Mouse (Mus musculus) pancreas, adult 10 weeks (tissue): ENCODE results near the gene Aox4. TPM values are rescaled to one million over a fixed set of nuclear protein-coding genes. Genes with fewer than 3 reads are reported as not detected.

Experiments used
- polyA plus RNA-seq: library from polyadenylated mRNA; stranded (reverse); fragments of 350-450 nt; fragmentation: Illumina TruSeq; extraction: RNeasy Lipid Tissue Mini Kit (QIAGEN cat#74804); gene quantifications from one replicate; pipeline ENCODE4 v1.2.3, GENCODE M21; 2015; ENCODE audit warnings: low read depth, low replicate concordance; ENCODE audit not compliant: insufficient read depth

Aox4 gene
- polyA plus RNA-seq: not detected

DNA sequence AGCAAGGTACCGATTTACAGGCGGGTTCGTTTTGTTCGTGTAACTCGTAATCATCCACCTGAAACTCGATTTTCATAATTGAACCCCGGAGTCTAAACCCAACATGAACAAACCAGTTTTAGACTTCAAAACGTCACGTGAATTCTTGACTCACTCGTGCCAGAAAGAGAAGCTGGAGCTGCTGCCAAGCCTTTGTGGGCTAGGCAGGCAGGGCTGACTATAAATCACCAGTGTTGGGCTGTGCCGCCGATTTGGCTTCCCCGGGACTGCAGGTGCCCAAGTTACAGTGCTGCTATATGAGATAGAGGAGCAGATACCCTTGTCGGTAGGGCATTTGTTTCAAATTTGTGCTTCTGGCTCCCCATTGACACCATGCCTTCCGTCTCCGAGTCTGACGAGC is at the start of gene Aox4:
Gene Aox4, plus strand, starts transcription at position 195 of the 400 bp plus-strand sequence.

GRCm38 (mm10) chr1:58278026-58278425 is 67.8 kb downstream of the Aox4 start, which contains the start of gene Aox2:
Aox2 (plus strand) TSS chr1:58278326.

Other genes starting within 250 kb of the Aox4 start
- gene Sgo2a, start 214.4 kb upstream of the Aox4 start, polyA plus RNA-seq: not detected
- 5.6 TPM for gene Kctd18, start 191.4 kb upstream of the Aox4 start, polyA plus RNA-seq
- 1.9 TPM for gene Aox1, start 180.5 kb upstream of the Aox4 start, polyA plus RNA-seq
- 0.74 TPM for gene Aox3, start 97.3 kb upstream of the Aox4 start, polyA plus RNA-seq
- gene Aox2, start 67.9 kb downstream of the Aox4 start, polyA plus RNA-seq: not detected
- 14.6 TPM for gene Bzw1, start 182.5 kb downstream of the Aox4 start, polyA plus RNA-seq
- gene Clk1, start 213.7 kb downstream of the Aox4 start, polyA plus RNA-seq: 140 TPM
- gene Nif3l1, start 234.8 kb downstream of the Aox4 start, polyA plus RNA-seq: 2.8 TPM
- 9.5 TPM for gene Ppil3, start 235.1 kb downstream of the Aox4 start, polyA plus RNA-seq